Mouse (Mus musculus): ENCODE results near the gene Tmem50a.
"Not testable (repeated sequence)": the region's sequence is repeated elsewhere in the genome, so short reads cannot be mapped to it uniquely, and the experiment has no call there.

The Tmem50a gene

GRCm38 (mm10) chr4:134922925-134923244 lies 8.1 kb upstream of the Tmem50a start:
- DNase-seq = peak; percentile 64 to 72

- DNase-seq = no peak
Observed at GRCm38 (mm10) chr4:134922111-134922924, 7.5 kb upstream of the Tmem50a start.

- no peak for DNase-seq
Observed at GRCm38 (mm10) chr4:134921703-134922102, 6.9 kb upstream of the Tmem50a start.

GRCm38 (mm10) chr4:134920631-134921030 lies 5.8 kb upstream of the Tmem50a start:
- DNase-seq = no peak

- DNase-seq = no peak
Observed at GRCm38 (mm10) chr4:134919733-134920540, 5.1 kb upstream of the Tmem50a start.

- DNase-seq = no peak
Observed at GRCm38 (mm10) chr4:134918381-134918780, 3.6 kb upstream of the Tmem50a start.

- DNase-seq = no peak
Observed at GRCm38 (mm10) chr4:134917194-134917593, 2.4 kb upstream of the Tmem50a start.

- peak in 1 of 2 experiments; percentile 19 for DNase-seq
Observed at GRCm38 (mm10) chr4:134915223-134916050, 613 bp upstream of the Tmem50a start.

- no peak for DNase-seq
Observed at GRCm38 (mm10) chr4:134914122-134914863, 531 bp downstream of the Tmem50a start.

GRCm38 (mm10) chr4:134913413-134913812 lies 1.4 kb downstream of the Tmem50a start:
- peak; percentile 71 to 85 for DNase-seq

- not testable (repeated sequence) for DNase-seq
Observed at GRCm38 (mm10) chr4:134911406-134911805, 3.4 kb downstream of the Tmem50a start.

GRCm38 (mm10) chr4:134903046-134903445 lies 11.8 kb downstream of the Tmem50a start:
- DNase-seq = no peak

- peak; percentile 55 to 58 for DNase-seq
Observed at GRCm38 (mm10) chr4:134901126-134901525, 13.7 kb downstream of the Tmem50a start.

- no peak for DNase-seq
Observed at GRCm38 (mm10) chr4:134897256-134897655, 17.6 kb downstream of the Tmem50a start.

GRCm38 (mm10) chr4:134892096-134892495 lies 22.7 kb downstream of the Tmem50a start:
- peak; percentile 78 to 83 for DNase-seq

- DNase-seq = no peak
Observed at GRCm38 (mm10) chr4:134884364-134884763, 30.5 kb downstream of the Tmem50a start.

GRCm38 (mm10) chr4:134883808-134884207 lies 31.0 kb downstream of the Tmem50a start:
- DNase-seq = no peak

GRCm38 (mm10) chr4:134883266-134883665 lies 31.6 kb downstream of the Tmem50a start:
- DNase-seq = peak; percentile 40 to 41

- DNase-seq = peak; percentile 25 to 58
Observed at GRCm38 (mm10) chr4:134880041-134880440, 34.8 kb downstream of the Tmem50a start.

GRCm38 (mm10) chr4:134879410-134879981 lies 35.3 kb downstream of the Tmem50a start:
- DNase-seq = peak; percentile 77 to 86

- no peak for DNase-seq
Observed at GRCm38 (mm10) chr4:134876171-134876570, 38.7 kb downstream of the Tmem50a start.

GRCm38 (mm10) chr4:134871950-134872349 lies 42.9 kb downstream of the Tmem50a start:
- no peak for DNase-seq
